Mouse (Mus musculus) testis, adult 2 months (tissue): Measurements from ENCODE around the gene Cyth3. TPM values are rescaled to one million over a fixed set of nuclear protein-coding genes. Genes with fewer than 3 reads are reported as not detected.

Experiments
- H3K27ac ChIP-seq: fragments of 200-500 bp; 2 replicates; pipeline ENCODE4 v1.5.1; 2012; ENCODE audit warnings: low read depth, low read length; ENCODE audit not compliant: control insufficient read depth, insufficient read depth
- H3K27me3 ChIP-seq: fragments of 200-500 bp; 2 replicates; pipeline ENCODE4 v1.6.1; 2012; ENCODE audit warnings: mild to moderate bottlenecking, low read length, moderate library complexity; ENCODE audit not compliant: control insufficient read depth, insufficient read depth
- H3K36me3 ChIP-seq: fragments of 200-500 bp; 2 replicates; pipeline ENCODE4 v1.6.1; 2012; ENCODE audit warnings: mild to moderate bottlenecking, low read length; ENCODE audit not compliant: control insufficient read depth, insufficient read depth
- H3K4me1 ChIP-seq: fragments of 200-500 bp; 2 replicates; pipeline ENCODE4 v1.6.1; 2012; ENCODE audit warnings: low read length; ENCODE audit not compliant: control insufficient read depth, insufficient read depth
- H3K4me3 ChIP-seq: fragments of 200-500 bp; 2 replicates; pipeline ENCODE4 v1.5.1; 2012; ENCODE audit warnings: low read depth, mild to moderate bottlenecking, low read length, moderate library complexity, mixed read lengths; ENCODE audit not compliant: control insufficient read depth
- CTCF ChIP-seq: fragments of 200-500 bp; IDR thresholded peaks from 2 replicates; pipeline ENCODE4 v1.5.1; 2012; ENCODE audit warnings: low read depth, mild to moderate bottlenecking, inconsistent platforms, low read length, moderate library complexity; ENCODE audit not compliant: control insufficient read depth, insufficient read depth, insufficient replicate concordance
- POLR2A ChIP-seq: fragments of 200-500 bp; IDR thresholded peaks from 2 replicates; pipeline ENCODE4 v1.6.1; 2012; ENCODE audit warnings: low read depth, mild to moderate bottlenecking, inconsistent platforms, low read length, moderate library complexity; ENCODE audit not compliant: control insufficient read depth
- polyA plus RNA-seq: library from polyadenylated mRNA; depleted of rRNA; stranded (reverse); fragments of >200 nt; gene quantifications from 2 replicates; pipeline ENCODE4 v1.2.3, GENCODE M21; 2012

The Cyth3 gene
- polyA plus RNA-seq, 1 experiment = 24.0 TPM

GRCm38 (mm10) chr5:143631559-143631958 lies 9.3 kb downstream of the Cyth3 start:
- Histone ChIP-seq H3K4me1 (no peaks in the 10 kb centered on the region; the same call in none of the 2 replicates), H3K27me3 (no peaks in the 10 kb centered on the region), H3K27ac (no peak overlapping the region), H3K4me3 (no peak overlapping the region), H3K36me3 (no peaks in the 10 kb centered on the region)
- TF ChIP-seq POLR2A (no peak), CTCF (no peak)

GRCm38 (mm10) chr5:143632674-143633557 lies 10.7 kb downstream of the Cyth3 start:
- Histone ChIP-seq H3K27ac (no peak overlapping the region), H3K4me3 (no peak overlapping the region), H3K4me1 (no peaks in the 10 kb centered on the region; the same call in 1 of the 2 replicates), H3K27me3 (no peaks in the 10 kb centered on the region), H3K36me3 (no peaks in the 10 kb centered on the region)
- no peak for TF ChIP-seq POLR2A
- no peak for TF ChIP-seq CTCF

GRCm38 (mm10) chr5:143633558-143633871 lies 11.3 kb downstream of the Cyth3 start:
- H3K4me1 ChIP-seq = no peaks in the 10 kb centered on the region; the same call in 1 of the 2 replicates
- no peak for TF ChIP-seq POLR2A
- no peak for TF ChIP-seq CTCF
- H3K27me3 ChIP-seq = no peaks in the 10 kb centered on the region
- no peak overlapping the region for H3K27ac ChIP-seq
- no peak overlapping the region for H3K4me3 ChIP-seq
- H3K36me3 ChIP-seq = no peaks in the 10 kb centered on the region

GRCm38 (mm10) chr5:143633877-143634276 lies 11.6 kb downstream of the Cyth3 start:
- no peaks in the 10 kb centered on the region for H3K36me3 ChIP-seq
- no peaks in the 10 kb centered on the region for H3K27me3 ChIP-seq
- no peaks in the 10 kb centered on the region; the same call in 1 of the 2 replicates for H3K4me1 ChIP-seq
- TF ChIP-seq POLR2A (no peak), CTCF (no peak)
- no peak overlapping the region for H3K27ac ChIP-seq
- H3K4me3 ChIP-seq = no peak overlapping the region

GRCm38 (mm10) chr5:143634550-143635112 lies 12.4 kb downstream of the Cyth3 start:
- H3K4me3 ChIP-seq = no peak overlapping the region
- no peak overlapping the region for H3K27ac ChIP-seq
- TF ChIP-seq POLR2A (no peak), CTCF (no peak)
- H3K36me3 ChIP-seq = no peaks in the 10 kb centered on the region
- H3K4me1 ChIP-seq = no peaks in the 10 kb centered on the region; the same call in 1 of the 2 replicates
- no peaks in the 10 kb centered on the region for H3K27me3 ChIP-seq

- H3K27ac ChIP-seq = no peak overlapping the region; the same call in 1 of the 2 replicates
- no peak overlapping the region for H3K4me3 ChIP-seq
- H3K36me3 ChIP-seq = no peaks in the 10 kb centered on the region
- H3K27me3 ChIP-seq = no peaks in the 10 kb centered on the region
- no peaks in the 10 kb centered on the region; the same call in 1 of the 2 replicates for H3K4me1 ChIP-seq
- TF ChIP-seq POLR2A (no peak), CTCF (no peak)
Observed at GRCm38 (mm10) chr5:143635358-143635757, 13.1 kb downstream of the Cyth3 start.

- H3K4me1 ChIP-seq = no peaks in the 10 kb centered on the region; the same call in 1 of the 2 replicates
- no peak overlapping the region for H3K4me3 ChIP-seq
- no peaks in the 10 kb centered on the region for H3K27me3 ChIP-seq
- H3K36me3 ChIP-seq = no peaks in the 10 kb centered on the region
- TF ChIP-seq POLR2A (no peak), CTCF (no peak)
- no peak overlapping the region for H3K27ac ChIP-seq
Observed at GRCm38 (mm10) chr5:143636173-143636572, 13.9 kb downstream of the Cyth3 start.
